Mouse (Mus musculus) heart, postnatal 14 days (tissue): Measurements from ENCODE around the gene Scarb1. TPM values are rescaled to one million over a fixed set of nuclear protein-coding genes. Genes with fewer than 3 reads are reported as not detected.

ENCODE experiments used
- DNase-seq, 2 experiments: peaks; one replicate each; pipeline ENCODE4 v3.0.0; 2021 to 2022
- intact Hi-C: fragments of 180-260 bp; cut with DNase I; formaldehyde crosslinking; loops from one replicate; pipeline ENCODE4 v1.15.1; 2025
- total RNA-seq, 2 experiments: library from RNA; stranded (reverse); gene quantifications; 2 replicates each; pipeline ENCODE4 v1.2.3; 2021

Gene Scarb1
- total RNA-seq, 2 experiments from 2014 or later = 60.1 to 77.5 TPM

DNA sequence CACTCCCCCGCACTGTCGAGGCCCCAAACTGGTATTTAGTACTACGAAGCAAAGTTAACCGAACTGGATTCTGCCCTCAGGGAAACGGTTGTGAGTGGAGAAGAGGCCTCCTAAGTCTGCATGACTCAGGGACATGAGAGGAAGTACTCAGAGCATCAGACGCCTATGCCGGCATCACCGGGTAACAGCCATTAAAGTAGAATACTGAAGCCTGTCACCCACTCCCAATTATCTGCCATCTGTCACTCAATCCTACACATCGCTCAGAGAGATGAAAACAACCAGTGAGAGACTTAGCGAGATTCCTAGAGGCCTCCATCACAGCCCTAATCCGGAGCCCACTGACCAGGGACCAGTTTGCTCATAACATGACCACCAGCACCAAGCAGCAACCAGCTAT lies 26.9 kb downstream of the Scarb1 start:
- DNase-seq = no peak
- intact Hi-C loops = loop anchor here (5.0 kb wide), 1 partner anchor 37 kb away; no protein-coding TSS in a partner anchor

DNA sequence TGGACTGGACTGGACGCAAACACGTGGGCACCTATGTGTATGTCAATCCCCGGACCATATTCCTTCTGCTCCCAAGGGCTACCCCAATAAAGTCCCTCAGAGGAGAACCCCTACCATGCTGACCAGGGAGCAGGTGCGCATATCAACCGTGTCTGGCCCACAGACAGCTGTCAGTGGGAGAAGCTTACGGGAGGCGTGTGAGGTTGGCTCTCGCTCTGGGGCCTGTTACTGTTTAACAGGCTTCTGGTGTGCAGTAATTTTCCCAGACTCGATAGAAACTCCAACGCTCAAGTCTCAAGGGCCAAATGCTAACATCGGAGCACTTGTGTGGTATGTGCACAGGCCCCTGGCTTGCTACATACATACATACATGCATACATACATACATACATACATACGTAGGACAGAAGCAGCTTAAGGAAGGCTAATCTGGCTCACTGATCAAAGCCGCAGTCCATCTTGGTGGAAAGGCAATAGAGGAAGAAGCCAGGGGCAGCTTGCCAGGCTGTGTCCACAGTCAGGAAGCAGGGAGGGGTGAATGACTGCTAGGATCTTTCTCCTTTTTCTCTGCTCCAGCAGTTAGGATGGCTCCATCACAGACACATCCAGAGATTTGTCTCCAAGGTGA lies 27.8 kb downstream of the Scarb1 start:
- intact Hi-C loops = loop anchor here (5.0 kb wide), 1 partner anchor 36 kb away; no protein-coding TSS in a partner anchor
- DNase-seq = peak; percentile 58 to 66

DNA sequence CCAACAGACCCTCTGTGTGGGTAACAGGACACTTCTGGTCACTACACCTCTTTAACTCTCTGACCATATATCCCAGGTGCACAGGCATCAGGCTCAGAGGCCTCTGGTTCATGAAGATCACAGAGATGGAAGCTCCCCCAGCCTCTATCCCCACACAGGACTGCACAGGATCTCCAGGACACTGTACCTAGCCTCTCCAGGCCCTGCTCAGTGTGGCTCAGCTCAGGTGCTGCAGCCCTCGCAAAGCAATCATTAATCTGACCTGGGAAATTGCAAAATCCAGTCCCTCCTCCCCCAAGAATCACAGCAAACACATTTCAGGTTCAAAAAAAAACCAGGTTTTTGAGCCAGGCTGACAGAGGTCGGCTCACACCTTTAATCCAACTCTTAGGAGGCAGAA lies 29.9 kb downstream of the Scarb1 start:
- intact Hi-C loops = loop anchor here (5.0 kb wide), 1 partner anchor 34 kb away; no protein-coding TSS in a partner anchor
- no peak for DNase-seq

DNA sequence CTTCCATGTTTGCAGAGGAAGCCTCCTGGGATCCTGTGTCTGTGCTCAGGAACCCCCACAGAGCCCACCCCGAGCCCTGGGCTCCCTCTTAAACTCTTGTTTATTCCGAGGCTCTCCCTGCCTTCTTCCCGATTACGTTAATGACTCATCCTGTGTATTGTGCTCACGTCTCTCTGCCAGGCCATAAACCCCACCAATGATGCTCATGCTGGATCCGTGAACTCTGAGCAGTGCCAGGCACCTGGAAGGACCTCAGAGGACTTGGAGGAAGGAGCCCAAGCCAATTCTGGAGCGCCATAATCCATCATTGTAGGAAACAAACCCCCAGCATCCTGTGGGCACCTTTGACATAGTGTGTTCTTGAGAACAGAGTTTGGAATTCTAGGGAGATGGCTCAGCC lies 31.7 kb downstream of the Scarb1 start:
- intact Hi-C loops = no loop called here
- no peak for DNase-seq

DNA sequence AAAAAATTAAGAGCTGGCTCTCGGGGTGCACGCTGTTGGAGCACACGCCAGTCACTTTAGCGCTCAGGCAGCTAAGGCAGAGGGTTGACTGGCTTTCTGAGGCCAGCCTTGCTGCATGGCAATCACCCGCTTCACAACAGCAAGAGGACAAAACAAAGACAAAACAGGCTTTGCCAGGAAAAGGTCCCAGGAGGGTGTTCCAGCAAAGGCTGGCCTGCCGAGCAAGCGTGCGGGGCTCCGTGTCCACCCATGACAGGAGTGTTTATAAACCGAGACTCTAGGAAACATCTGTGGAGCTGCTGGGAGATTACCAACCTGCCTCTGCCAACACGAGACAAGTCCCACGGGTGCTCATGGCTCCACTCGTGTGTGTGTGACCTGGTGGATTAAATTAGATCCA lies 34.1 kb downstream of the Scarb1 start:
- DNase-seq = no peak
- intact Hi-C loops = no loop called here

DNA sequence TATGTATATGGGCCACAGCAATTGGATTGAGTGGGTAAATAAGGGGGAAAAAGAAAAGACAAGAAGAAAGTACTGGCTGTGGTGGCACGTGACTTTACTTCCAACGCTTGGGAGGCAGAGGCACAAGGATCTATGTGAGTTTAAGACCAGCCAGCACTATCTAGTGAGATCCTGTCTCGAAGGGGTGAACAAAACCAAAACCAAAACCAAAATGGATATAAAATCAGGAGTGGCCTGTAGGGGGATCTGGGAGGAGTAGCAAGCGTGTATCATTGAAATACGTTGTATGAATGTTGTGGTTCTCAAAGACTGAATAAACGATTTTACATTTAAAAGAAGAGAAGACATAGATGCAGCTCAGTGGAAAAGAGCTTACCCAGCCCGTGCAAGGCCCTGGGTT lies 34.5 kb downstream of the Scarb1 start:
- DNase-seq = no peak
- intact Hi-C loops = no loop called here

DNA sequence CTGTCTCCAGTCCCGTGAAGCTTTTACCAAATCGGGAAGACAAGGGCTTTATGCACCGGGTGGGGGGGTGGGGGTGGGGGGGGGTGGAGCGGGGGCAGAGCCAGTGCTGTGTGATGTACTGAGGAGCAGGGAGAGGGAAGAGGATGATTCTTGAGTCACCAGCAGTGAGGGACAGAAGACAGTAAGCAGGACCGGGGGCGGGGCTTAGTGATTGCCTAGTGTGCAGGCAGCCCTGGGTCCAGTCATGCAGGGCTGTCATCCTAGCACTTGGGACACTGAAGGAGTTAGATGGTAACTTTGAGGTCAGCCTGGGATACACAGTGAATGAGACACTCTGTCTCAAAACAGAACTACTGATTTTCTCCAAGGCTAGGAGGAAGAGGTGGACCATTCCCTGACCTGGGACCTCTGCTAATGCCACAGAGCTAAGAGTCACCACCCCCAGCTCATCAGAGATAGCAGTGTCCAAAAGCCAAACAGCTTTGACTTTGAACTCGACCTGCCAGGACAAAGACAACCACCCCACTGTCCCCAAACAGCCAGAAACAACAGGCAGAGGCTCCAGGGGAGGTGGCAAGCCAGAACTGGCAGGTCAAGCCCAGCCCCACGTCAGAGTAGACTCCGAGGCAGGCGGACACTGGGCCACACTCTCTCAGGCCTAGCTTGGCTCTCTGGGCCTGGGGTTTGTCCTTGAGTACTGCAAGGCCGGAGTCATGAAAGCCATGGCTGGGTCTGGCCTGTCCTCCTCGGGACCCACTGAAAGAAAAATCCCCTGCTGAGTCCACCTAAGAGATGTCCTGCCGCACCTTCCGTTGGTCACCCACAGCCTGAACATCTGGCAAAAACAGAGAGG lies 35.4 kb downstream of the Scarb1 start:
- intact Hi-C loops = no loop called here

DNA sequence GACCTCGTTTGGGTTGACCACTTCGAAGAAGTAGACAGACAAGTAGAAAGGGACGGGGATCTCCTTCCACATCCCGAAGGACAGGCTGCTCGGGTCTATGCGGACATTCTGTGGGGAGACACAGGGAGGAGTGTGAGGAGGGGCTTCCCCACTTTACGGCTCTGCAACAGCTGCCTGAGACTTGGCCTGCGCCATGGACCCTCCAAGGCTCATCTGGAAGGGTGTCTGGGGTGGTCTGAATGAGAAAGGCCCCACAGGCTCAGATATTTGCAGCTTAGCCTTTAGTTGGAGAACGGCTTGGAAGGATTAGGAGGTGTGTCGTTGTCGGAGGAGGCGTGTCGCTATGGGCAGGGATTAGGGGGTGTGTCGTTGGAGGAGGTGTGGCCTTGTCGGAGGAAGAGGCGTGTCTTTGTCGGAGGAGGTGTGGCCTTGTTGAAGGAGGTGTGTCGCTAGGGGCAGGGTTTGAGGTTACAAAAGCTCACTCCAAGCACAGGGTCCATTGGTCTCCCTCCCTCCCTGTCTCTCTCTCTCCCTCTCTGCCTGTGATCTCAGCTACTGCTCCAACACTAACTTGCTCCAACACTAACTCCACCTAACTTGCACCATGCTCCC lies 36.5 kb downstream of the Scarb1 start:
- no peak for DNase-seq
- intact Hi-C loops = no loop called here

More for the DNA sequence above, 35.4 kb downstream of the Scarb1 start:
- no peak for DNase-seq

DNA sequence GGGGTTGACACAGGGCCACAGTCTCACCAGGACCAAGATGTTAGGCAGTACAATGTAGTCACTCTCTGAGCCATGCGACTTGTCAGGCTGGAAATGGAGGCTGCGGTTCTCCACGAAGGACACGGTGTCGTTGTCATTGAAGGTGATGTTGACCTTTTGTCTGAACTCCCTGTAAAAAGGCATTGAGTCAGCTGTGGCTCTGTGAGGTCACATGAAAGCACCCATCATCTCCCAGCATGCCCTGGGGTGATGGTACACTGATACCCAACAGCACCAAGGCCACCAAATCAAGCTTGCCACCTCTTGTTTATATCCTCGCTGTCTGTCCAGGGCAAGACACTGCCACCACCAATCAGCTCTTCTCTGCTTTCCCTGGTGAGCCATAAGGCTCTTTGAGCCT lies 37.8 kb downstream of the Scarb1 start:
- intact Hi-C loops = no loop called here
- DNase-seq = no peak

DNA sequence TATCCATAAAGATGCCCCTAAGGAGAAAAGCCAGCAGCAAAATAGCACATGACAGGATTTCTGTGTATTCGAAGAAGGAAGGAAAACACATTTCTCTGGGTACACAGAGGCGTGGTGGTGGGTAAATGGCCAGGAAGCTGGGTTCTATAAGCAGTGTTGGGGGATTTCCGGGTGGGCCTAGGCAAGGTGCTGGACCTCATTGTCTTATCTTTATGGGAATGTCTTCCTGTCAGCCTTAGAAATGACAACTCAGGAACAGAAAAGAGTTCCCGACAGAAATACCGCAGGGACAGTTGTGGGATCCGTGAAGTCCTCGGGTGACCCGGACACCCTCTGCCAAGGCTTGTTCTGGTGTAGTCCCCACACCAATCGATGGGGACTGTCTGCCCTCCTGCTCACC lies 42.7 kb downstream of the Scarb1 start:
- no peak for DNase-seq
- intact Hi-C loops = no loop called here

DNA sequence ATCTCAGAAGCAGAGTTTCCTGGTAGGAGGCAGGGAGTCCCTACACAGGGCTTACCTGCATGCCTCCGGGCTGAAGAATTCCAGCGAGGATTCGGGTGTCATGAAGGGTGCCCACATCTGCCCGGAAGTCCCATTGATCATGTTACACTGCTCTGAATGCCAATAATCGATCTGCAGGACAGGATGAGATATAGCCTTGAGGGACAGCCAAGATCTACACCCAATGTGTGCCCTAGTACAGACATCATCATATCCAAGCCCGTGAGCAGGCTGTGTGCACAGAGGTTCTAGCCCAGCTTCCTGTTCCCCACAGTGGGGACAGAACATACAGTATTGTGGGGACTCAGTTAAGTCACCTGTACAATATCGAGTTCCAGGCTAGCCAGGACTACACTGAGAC lies 43.7 kb downstream of the Scarb1 start:
- intact Hi-C loops = no loop called here

DNA sequence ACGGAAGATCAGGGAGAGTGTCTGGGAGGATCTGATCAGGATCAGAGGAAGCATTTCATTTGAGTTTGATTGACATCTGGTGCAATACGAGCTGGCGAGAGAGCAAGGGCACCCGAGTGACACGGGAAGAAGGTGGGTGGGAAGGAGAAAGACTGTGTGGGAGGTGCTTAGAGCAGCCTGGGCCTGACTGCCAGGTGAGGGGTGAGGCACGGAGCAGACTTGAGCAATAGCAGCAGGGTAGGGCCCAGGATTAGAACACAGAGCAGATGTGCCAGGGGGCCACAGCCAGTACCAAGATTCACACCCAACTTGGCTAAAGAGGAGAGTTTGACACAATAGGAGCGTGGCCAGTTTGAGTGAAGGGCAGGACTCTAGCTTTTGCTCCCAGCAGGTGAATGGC lies 47.9 kb downstream of the Scarb1 start:
- DNase-seq = no peak
- intact Hi-C loops = no loop called here

More for the DNA sequence above, 43.7 kb downstream of the Scarb1 start:
- DNase-seq = no peak

DNA sequence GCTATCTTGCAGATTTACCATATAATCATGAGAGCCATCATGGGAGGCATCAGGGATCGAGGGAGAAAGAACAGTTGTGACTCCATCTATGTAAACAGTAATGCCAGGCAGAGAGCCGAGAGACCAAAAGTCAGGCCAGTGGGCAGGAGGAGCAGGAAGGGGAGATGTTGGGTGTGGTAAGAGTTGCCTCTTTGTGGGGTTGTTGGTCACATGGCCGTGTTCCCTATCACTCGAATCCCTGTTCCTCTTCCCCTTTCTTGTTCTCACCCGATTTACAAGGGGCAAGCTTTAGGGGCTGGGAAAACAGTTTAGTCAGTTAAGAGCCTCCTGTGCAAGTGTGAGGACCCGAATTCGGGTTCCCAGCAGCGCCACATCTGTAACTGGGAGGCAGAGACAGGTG lies 49.0 kb downstream of the Scarb1 start:
- intact Hi-C loops = no loop called here
- no peak for DNase-seq

DNA sequence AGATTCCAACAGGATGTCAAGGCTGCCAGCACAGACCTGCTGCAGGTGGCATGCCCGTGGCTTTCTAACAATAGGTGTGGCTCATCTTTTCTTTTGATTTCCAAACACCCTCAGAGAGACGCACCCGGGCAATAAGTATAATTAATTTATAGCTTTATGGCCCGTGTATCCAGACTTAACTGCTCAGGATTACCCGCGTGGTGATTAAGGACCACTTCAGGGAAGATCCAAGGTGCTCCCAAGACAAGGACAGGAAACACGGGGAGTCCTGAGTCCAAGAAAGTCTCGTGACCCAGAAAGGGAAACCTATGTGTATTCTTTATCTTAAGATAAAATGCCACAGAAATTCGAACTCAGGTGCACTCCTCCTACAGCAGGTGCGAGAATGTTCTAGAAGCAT lies 49.5 kb downstream of the Scarb1 start:
- DNase-seq = no peak
- intact Hi-C loops = no loop called here

DNA sequence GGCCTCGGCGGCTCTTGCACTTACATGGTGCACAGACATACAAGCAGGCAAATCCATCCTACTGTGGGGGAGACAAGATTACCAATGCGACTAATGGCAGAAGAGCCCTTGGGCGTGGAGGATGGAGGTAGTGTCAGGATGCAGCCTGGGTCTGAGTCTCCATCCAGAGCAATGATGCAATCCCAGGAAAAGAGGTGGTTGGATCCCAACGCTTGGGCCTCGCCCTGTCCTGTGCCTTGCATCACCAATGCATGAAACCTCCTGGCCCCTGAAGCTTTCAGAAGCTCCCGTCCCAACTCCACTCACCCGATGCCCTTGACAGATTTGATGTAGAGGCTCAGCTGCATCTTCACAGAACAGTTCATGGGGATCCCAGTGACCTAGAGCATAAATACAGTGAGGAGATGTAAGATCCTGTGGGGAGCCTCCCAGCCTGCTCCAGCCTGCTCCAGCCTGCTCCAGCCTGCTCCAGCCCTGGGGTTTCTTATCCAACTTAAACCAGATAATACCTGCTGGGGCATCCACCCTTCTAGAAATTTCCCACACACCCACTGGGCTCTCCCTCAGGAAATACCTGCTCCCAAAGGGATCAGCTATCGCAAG lies 53.7 kb downstream of the Scarb1 start:
- intact Hi-C loops = no loop called here
- DNase-seq = no peak

DNA sequence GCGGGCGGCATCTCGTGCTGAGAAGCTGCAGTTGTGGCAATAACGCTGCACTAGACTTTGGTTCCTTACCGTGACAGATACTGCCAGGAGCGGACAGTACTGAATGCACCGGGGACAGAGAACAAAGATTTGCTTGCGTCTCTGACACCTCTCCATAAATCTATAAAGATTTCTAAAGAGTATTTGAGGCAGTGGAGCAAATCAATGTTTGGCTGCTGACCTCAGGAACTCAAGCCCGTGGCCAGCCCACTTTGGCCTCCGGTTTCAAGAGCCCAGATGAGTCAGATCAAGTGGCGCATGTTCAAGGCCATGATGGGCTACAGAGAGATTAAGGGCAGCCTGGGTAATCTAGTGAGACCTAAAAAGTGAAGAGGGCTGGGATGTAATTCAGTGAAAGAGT lies 54.8 kb downstream of the Scarb1 start:
- DNase-seq = no peak
- intact Hi-C loops = no loop called here

DNA sequence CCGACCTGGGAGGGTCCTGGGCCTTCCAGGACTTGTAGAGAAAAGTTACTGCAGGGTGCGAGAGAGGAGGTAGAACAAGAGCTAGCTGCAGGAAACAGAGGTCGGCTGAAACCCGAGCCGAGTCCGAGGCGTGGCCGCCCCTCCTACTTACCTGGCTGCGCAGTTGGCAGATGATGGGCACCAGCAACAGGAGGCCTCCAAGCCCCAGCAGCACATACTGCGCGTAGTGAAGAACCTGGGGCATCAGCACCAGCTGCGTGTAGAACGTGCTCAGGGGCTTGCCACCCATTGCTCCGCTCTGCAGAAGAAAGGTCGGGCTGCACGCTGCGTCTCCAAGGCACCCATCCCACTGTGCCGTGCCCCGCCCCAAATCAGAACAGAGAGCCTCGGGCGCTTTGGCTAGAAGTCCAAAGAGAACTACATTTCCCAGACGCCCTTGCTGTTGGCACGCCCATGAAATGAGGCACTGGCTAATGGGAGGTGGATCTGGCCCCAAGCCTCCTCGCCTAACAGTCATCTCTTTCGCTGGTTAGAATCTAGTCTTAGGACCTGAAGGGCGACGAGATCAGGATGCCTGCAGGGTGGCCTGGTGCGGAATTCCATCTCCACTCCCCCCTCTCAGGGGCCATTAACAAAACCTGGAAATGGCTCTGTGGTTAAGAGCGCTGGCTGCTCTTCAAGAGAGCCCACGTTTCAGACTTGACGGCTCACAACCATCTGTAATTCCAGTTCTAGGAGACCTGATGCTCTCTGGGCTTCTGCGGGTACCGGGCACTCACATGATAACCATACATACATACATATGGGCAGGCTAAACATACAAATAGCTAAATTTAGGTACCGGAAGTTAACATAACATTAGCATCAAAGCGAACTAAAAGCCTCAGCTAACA lies 56.9 kb downstream of the Scarb1 start:
- intact Hi-C loops = no loop called here
- peak; percentile 42 to 63 for DNase-seq

DNA sequence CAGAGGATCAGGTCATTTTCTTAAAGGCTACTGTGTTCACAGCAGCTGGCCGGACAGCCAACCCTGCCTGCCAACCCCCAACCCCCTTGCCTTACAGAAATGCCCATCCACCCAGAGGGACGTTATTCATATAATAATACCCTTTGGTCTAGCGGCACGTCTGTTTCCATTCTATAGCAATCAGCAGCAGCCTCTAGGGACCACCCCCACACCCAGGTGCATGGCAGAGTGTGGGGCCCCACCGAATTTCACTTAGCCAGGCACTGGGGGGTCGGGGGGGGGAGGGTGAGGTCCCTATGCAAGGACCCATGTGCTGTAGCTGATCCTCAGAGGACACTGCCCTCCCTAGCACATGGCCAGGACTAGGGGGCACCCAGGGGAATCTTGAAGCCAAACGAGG lies 61.7 kb downstream of the Scarb1 start:
- DNase-seq = no peak
- intact Hi-C loops = loop anchor here (2.0 to 5.0 kb wide), 3 partner anchors 33 to 92 kb away; no protein-coding TSS in a partner anchor

DNA sequence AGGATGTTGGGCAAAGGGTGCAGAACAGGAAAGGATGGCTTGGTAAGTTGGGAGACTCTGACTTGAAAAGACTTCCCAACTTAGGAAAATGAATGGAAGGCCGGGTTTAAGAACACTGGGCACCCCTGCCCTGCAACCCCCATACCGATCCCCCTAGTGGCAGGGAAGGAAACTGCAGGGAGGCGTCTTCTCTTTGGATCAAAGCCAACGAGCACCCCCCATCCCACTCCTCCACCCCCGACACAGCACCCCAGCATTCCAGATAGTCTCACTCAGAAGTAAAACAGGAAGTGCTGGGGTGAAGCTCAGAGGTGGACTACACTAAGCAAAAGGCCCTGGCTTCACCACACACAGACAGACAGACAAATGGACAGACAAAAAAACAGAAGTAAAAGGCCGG lies 62.6 kb downstream of the Scarb1 start:
- DNase-seq = peak in 1 of 2 experiments; percentile 51
- intact Hi-C loops = loop anchor here (2.0 to 5.0 kb wide), 3 partner anchors 34 to 92 kb away; no protein-coding TSS in a partner anchor

DNA sequence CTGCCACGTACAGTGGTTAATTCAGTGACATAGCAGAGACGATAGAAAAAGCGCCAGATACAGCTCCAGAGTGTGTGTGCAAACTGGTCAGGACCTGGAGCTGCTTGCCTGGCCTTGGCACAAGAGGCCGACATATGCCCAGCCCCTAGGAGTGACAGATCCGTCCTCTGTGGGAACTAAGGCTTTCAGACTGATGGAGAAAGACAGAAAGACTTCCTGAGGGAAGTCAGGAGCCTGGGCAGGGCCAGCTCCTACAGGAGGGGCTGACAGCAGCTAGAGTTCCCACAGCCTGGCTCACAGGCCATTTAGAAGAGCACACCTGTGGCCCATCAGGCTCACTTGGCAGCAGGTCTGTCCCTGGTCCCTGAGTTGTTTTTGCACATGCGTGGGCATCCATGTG lies 63.6 kb downstream of the Scarb1 start:
- intact Hi-C loops = loop anchor here (5.0 kb wide), 2 partner anchors 35 to 70 kb away; no protein-coding TSS in a partner anchor
- DNase-seq = no peak
